Mouse (Mus musculus) liver, embryonic 13.5 days (tissue): ENCODE measurements around the gene Tshz2. TPM values are rescaled to one million over a fixed set of nuclear protein-coding genes. Genes with fewer than 3 reads are reported as not detected.

Experiments
- ATAC-seq: fragments of 200-750 bp; cut with Nextera tagmentation; 2 replicates; pipeline ENCODE4 v1.8.0; 2017; ENCODE audit warnings: low read depth, mild to moderate bottlenecking, moderate number of reproducible peaks, moderate library complexity
- DNase-seq: peaks from one replicate; pipeline ENCODE4 v3.0.0; 2022
- H3K27ac ChIP-seq: fragments of 300-500 bp; sonication (generic); 2 replicates; pipeline ENCODE4 v1.5.1; 2015; ENCODE audit warnings: moderate library complexity, mild to moderate bottlenecking, inconsistent platforms
- H3K27me3 ChIP-seq: fragments of 300-500 bp; sonication (generic); 2 replicates; pipeline ENCODE4 v1.6.1; 2015; ENCODE audit warnings: mild to moderate bottlenecking, inconsistent platforms
- H3K36me3 ChIP-seq: fragments of 300-500 bp; sonication (generic); 2 replicates; pipeline ENCODE4 v1.6.1; 2015; ENCODE audit warnings: mild to moderate bottlenecking, inconsistent platforms
- H3K4me1 ChIP-seq: fragments of 300-500 bp; sonication (generic); replicated peaks from 2 replicates; pipeline ENCODE4 v1.6.1; 2015; ENCODE audit warnings: inconsistent platforms
- H3K4me2 ChIP-seq: fragments of 300-500 bp; sonication (generic); 2 replicates; pipeline ENCODE4 v1.6.1; 2015; ENCODE audit warnings: inconsistent platforms, mild to moderate bottlenecking, moderate library complexity
- H3K4me3 ChIP-seq: fragments of 300-500 bp; sonication (generic); replicated peaks from 2 replicates; pipeline ENCODE4 v1.5.1; 2015; ENCODE audit warnings: mild to moderate bottlenecking, inconsistent platforms
- H3K9ac ChIP-seq: fragments of 300-500 bp; sonication (generic); 2 replicates; pipeline ENCODE4 v1.6.1; 2015; ENCODE audit warnings: mild to moderate bottlenecking, inconsistent platforms
- H3K9me3 ChIP-seq: fragments of 300-500 bp; sonication (generic); replicated peaks from 2 replicates; pipeline ENCODE4 v1.6.1; 2016; ENCODE audit warnings: inconsistent platforms
- WGBS: fragments of 180-500 bp; shearing (Covaris S2); methylation state at CpG from one replicate; pipeline ENCODE4 v1.1.7; 2015; ENCODE audit not compliant: insufficient replicate concordance; 5-methylcytosine and 5-hydroxymethylcytosine counted together
- polyA plus RNA-seq: library from polyadenylated mRNA; unstranded; fragments of >200 nt; fragmentation: Nextera tagmentation; extraction: Ambion mirVana; gene quantifications from 2 replicates; pipeline ENCODE4 v1.2.1, GENCODE M21; 2015

Gene Tshz2
- polyA plus RNA-seq, 1 experiment from 2014 or later = 1.0 TPM

DNA sequence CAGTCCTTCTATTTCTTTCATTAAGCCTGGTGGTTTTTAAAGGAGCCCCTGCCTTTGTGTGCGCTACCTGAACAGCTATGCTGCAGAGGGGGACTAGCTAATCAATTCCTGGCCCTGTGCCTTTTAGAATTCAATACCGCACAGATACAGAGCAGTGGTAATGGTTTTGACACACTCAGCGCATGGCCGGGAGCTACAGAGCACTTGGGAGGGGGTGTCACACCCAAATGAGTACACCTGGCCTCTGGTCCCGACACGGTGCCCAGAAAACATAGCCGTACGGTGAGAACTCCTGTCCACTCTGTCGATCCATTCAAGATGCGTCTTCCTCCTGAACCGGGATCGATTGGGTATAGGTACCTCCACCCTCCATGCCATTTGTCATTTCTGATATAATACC lies 193.1 kb downstream of the Tshz2 start:
- H3K4me2 ChIP-seq = no peak overlapping the region

DNA sequence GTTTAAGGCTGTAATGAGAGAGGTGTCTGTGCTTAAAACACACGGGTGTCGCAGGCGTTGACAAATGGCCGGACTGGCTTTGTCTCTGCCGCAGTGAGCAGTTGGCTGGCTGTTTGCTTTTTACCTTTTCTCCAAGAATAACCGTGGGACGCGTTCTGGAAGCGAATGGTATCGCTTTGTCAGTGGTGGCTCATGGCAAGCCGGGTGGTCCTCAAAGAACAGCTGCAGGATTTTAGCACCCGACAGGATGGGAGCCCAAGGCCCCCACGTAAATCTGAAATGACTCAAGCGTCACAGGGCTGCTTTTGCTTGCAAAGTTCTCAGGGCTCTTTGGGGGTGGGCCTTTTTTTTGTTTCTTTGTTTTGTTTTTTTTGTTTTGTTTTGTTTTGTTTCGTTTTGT lies 193.5 kb downstream of the Tshz2 start:
- DNase-seq = no peak
- Histone ChIP-seq H3K9me3 (no peaks in the 10 kb centered on the region), H3K27me3 (no peaks in the 10 kb centered on the region), H3K4me3 (no peak overlapping the region), H3K4me1 (no peaks in the 10 kb centered on the region), H3K4me2 (no peak overlapping the region), H3K36me3 (no peaks in the 10 kb centered on the region), H3K27ac (no peak overlapping the region), H3K9ac (no peak overlapping the region)
- WGBS = 67% methylated on average over 15 of the region's 15 CpGs
- no peak for ATAC-seq

More for the DNA sequence above, 193.1 kb downstream of the Tshz2 start:
- no peaks in the 10 kb centered on the region for H3K36me3 ChIP-seq
- ATAC-seq (no peak), DNase-seq (no peak)
- H3K9ac ChIP-seq = no peak overlapping the region
- H3K27ac ChIP-seq = no peak overlapping the region
- no peak overlapping the region for H3K4me3 ChIP-seq
- 77% methylated on average over 12 of the region's 12 CpGs for WGBS
- H3K9me3 ChIP-seq = no peaks in the 10 kb centered on the region
- H3K4me1 ChIP-seq = no peaks in the 10 kb centered on the region
- H3K27me3 ChIP-seq = no peaks in the 10 kb centered on the region

DNA sequence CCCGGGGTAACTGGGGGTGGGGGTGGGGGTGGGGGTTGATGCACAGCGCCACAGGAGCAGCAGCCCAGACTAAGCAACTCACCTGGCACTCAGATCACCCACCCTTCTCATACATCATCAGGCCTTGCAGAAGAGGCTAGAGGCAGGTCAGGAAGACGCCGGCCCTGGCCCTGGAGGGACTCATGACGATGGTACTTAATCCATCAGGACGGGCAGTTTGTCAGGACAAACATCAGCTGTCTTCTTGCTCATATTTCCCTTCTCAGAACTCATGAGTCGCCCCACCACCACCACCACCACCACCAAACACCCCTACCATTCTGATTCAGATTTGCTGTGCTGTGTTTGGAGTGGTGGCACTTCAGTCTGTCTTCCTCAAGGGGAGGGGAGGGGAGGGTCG lies 194.0 kb downstream of the Tshz2 start:
- no peak overlapping the region for H3K9ac ChIP-seq
- no peak for ATAC-seq
- H3K4me2 ChIP-seq = no peak overlapping the region
- H3K36me3 ChIP-seq = no peaks in the 10 kb centered on the region
- H3K27me3 ChIP-seq = no peaks in the 10 kb centered on the region
- no peak for DNase-seq
- H3K4me1 ChIP-seq = no peaks in the 10 kb centered on the region
- no peak overlapping the region for H3K27ac ChIP-seq
- H3K9me3 ChIP-seq = no peaks in the 10 kb centered on the region
- no peak overlapping the region for H3K4me3 ChIP-seq
- WGBS = 65% methylated on average over 7 of the region's 8 CpGs

DNA sequence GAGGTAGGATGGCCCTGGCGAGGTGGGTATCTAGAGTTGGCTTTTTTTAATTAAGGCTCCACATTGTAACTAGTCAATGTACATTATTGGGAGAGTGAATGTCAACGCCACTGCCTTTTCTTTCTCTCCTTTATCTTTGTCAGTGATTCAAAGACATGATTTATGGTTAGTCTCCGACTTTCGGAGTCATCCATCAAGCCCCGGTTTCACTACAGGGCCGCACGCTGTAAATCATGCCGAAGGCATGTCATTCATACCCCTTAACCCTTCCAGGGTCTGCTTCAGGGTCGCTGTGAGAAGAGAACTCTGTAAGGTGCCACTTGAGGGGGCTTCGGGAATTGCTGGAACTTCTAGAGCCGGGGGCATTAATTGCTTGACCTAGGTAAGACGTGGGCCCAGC lies 199.4 kb downstream of the Tshz2 start:
- no peak for DNase-seq
- no peak overlapping the region for H3K4me2 ChIP-seq
- H3K27ac ChIP-seq = no peak overlapping the region

GRCm38 (mm10) chr2:169833638-169834037 lies 200.8 kb downstream of the Tshz2 start:
- no peak for DNase-seq

More for the DNA sequence above, 199.4 kb downstream of the Tshz2 start:
- Histone ChIP-seq H3K27me3 (no peaks in the 10 kb centered on the region), H3K9ac (no peak overlapping the region), H3K4me1 (no peaks in the 10 kb centered on the region), H3K9me3 (no peaks in the 10 kb centered on the region), H3K36me3 (no peaks in the 10 kb centered on the region), H3K4me3 (no peak overlapping the region)
- WGBS = 69% methylated on average over 12 of the region's 12 CpGs
- ATAC-seq = no peak

GRCm38 (mm10) chr2:169834602-169835001 lies 201.8 kb downstream of the Tshz2 start:
- Histone ChIP-seq H3K9me3 (no peaks in the 10 kb centered on the region), H3K27me3 (no peaks in the 10 kb centered on the region), H3K9ac (no peak overlapping the region), H3K36me3 (no peaks in the 10 kb centered on the region), H3K4me2 (no peak overlapping the region), H3K4me1 (no peaks in the 10 kb centered on the region), H3K27ac (no peak overlapping the region), H3K4me3 (no peak overlapping the region)
- ATAC-seq = no peak
- DNase-seq = no peak
- 30% methylated on average over 7 of the region's 7 CpGs for WGBS

More at GRCm38 (mm10) chr2:169833638-169834037, 200.8 kb downstream of the Tshz2 start:
- Histone ChIP-seq H3K9me3 (no peaks in the 10 kb centered on the region), H3K36me3 (no peaks in the 10 kb centered on the region), H3K27ac (no peak overlapping the region), H3K4me3 (no peak overlapping the region), H3K4me2 (no peak overlapping the region), H3K4me1 (no peaks in the 10 kb centered on the region), H3K9ac (no peak overlapping the region), H3K27me3 (no peaks in the 10 kb centered on the region)
- no peak for ATAC-seq
- WGBS = 64% methylated on average over 9 of the region's 9 CpGs

- Histone ChIP-seq H3K4me2 (no peak overlapping the region), H3K4me3 (no peak overlapping the region), H3K4me1 (no peaks in the 10 kb centered on the region), H3K36me3 (no peaks in the 10 kb centered on the region), H3K9ac (no peak overlapping the region), H3K27me3 (no peaks in the 10 kb centered on the region), H3K27ac (no peak overlapping the region), H3K9me3 (no peaks in the 10 kb centered on the region)
- ATAC-seq (no peak), DNase-seq (no peak)
- WGBS = 76% methylated on average over 7 of the region's 7 CpGs
Measured at GRCm38 (mm10) chr2:169837031-169837605, 204.3 kb downstream of the Tshz2 start.

DNA sequence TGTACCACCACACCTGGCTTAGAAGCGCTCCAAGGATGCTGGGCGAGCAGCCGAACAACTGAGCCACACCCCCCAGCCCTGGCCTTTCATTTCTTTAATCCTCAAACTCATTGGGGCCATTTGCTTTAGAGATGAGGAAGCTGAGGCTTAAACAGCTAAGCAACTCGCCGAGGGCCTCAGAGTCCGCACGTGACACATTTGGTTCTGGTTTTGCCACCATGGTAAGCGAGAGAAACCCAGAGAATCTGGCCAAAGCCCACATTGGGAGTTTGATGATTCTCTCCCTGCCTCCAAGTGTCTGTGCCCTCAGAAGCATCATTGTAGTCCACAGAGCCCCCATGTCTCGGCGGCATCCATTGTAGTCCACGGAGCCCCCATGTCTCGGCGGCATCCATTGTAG lies 205.7 kb downstream of the Tshz2 start:
- H3K9ac ChIP-seq = no peak overlapping the region
- 84% methylated on average over 13 of the region's 13 CpGs for WGBS
- no peak overlapping the region for H3K27ac ChIP-seq
- no peak overlapping the region for H3K4me2 ChIP-seq
- DNase-seq (no peak), ATAC-seq (no peak)
- H3K4me3 ChIP-seq = no peak overlapping the region
- no peaks in the 10 kb centered on the region for H3K9me3 ChIP-seq
- no peaks in the 10 kb centered on the region for H3K27me3 ChIP-seq
- no peaks in the 10 kb centered on the region for H3K36me3 ChIP-seq
- H3K4me1 ChIP-seq = no peaks in the 10 kb centered on the region

DNA sequence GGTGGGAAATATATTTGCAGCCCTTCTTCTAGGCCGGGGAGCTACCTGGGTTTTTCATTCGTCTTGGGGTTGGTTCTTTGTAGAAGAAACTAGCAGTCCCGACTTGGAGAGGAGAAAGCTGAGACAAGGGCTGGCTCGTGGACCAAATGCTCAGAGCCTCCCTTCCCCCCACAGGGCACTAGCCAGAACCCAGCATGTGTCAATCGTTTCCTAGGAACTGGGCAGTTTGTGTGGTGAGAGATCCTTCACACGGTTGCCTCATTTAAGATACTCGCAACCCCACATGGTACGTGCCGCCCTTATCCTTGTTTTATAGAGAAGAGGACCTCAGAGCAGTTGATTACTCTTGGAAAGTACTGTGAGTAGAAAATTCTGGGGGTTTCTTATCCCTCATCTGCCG lies 208.6 kb downstream of the Tshz2 start:
- no peak overlapping the region for H3K4me3 ChIP-seq
- H3K9ac ChIP-seq = no peak overlapping the region
- H3K9me3 ChIP-seq = no peaks in the 10 kb centered on the region
- ATAC-seq (no peak), DNase-seq (no peak)
- no peaks in the 10 kb centered on the region for H3K36me3 ChIP-seq
- H3K4me2 ChIP-seq = no peak overlapping the region
- no peaks in the 10 kb centered on the region for H3K27me3 ChIP-seq
- no peak overlapping the region for H3K27ac ChIP-seq
- WGBS = 61% methylated on average over 10 of the region's 10 CpGs
- no peaks in the 10 kb centered on the region for H3K4me1 ChIP-seq

- H3K27me3 ChIP-seq = no peaks in the 10 kb centered on the region
- no peaks in the 10 kb centered on the region for H3K9me3 ChIP-seq
- DNase-seq = no peak
- 53% methylated on average over 6 of the region's 6 CpGs for WGBS
- no peaks in the 10 kb centered on the region for H3K36me3 ChIP-seq
- no peak overlapping the region for H3K9ac ChIP-seq
- H3K27ac ChIP-seq = no peak overlapping the region
- H3K4me2 ChIP-seq = no peak overlapping the region
- ATAC-seq = no peak
- H3K4me1 ChIP-seq = no peaks in the 10 kb centered on the region
- no peak overlapping the region for H3K4me3 ChIP-seq
Measured at GRCm38 (mm10) chr2:169842494-169842893, 209.7 kb downstream of the Tshz2 start.

- H3K9ac ChIP-seq = no peak overlapping the region
- no peaks in the 10 kb centered on the region for H3K9me3 ChIP-seq
- no peak overlapping the region for H3K4me2 ChIP-seq
- DNase-seq = no peak
- WGBS = 62% methylated on average over 6 of the region's 6 CpGs
- no peaks in the 10 kb centered on the region for H3K4me1 ChIP-seq
- no peak overlapping the region for H3K27ac ChIP-seq
- no peak overlapping the region for H3K4me3 ChIP-seq
- no peak for ATAC-seq
- H3K36me3 ChIP-seq = no peaks in the 10 kb centered on the region
- H3K27me3 ChIP-seq = no peaks in the 10 kb centered on the region
Measured at GRCm38 (mm10) chr2:169843553-169843952, 210.7 kb downstream of the Tshz2 start.

DNA sequence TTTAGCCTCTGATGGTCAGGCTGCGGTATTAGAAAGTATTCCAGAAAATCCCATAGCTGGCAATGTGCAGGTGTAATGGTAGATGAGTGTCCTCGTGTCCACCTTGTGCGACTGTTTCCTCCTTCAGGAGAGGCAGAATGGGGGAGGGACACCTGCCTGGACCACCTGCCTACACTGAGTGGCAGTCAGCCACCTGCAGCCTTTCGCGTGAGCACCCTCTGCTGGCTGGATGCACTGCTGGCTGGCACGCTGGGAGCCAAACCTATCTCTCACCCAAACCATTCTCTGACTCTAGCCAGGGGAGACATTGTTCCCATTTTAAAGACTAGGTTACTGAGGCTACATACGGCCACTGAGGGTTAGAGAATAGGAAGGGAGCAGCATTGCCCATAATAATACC lies 216.3 kb downstream of the Tshz2 start:
- H3K27me3 ChIP-seq = no peaks in the 10 kb centered on the region
- no peaks in the 10 kb centered on the region for H3K4me1 ChIP-seq
- no peak for DNase-seq
- no peak for ATAC-seq
- H3K36me3 ChIP-seq = no peaks in the 10 kb centered on the region
- no peak overlapping the region for H3K9ac ChIP-seq
- H3K9me3 ChIP-seq = no peaks in the 10 kb centered on the region
- no peak overlapping the region for H3K4me2 ChIP-seq
- 33% methylated on average over 7 of the region's 7 CpGs for WGBS
- H3K4me3 ChIP-seq = no peak overlapping the region
- H3K27ac ChIP-seq = no peak overlapping the region
